Mouse (Mus musculus) cerebellum, adult 8-10 months (tissue): ENCODE data around the gene Bcar3.

Experiments
- DNase-seq: peaks from one replicate; pipeline ENCODE4 v3.0.0; 2022

Gene Bcar3

GRCm38 (mm10) chr3:122518231-122518736, 224.3 kb downstream of the Bcar3 start:
- DNase-seq, result no peak

- no peak for DNase-seq
Observed at GRCm38 (mm10) chr3:122519082-122519481, 225.1 kb downstream of the Bcar3 start.

GRCm38 (mm10) chr3:122520365-122520764, 226.4 kb downstream of the Bcar3 start:
- DNase-seq, result no peak

- DNase-seq, result no peak
Observed at GRCm38 (mm10) chr3:122520875-122521274, 226.9 kb downstream of the Bcar3 start.

- no peak for DNase-seq
Observed at GRCm38 (mm10) chr3:122521294-122521693, 227.4 kb downstream of the Bcar3 start.

- no peak for DNase-seq
Observed at GRCm38 (mm10) chr3:122528477-122528876, 234.5 kb downstream of the Bcar3 start.

- DNase-seq, result no peak
Observed at GRCm38 (mm10) chr3:122535938-122536703, 242.2 kb downstream of the Bcar3 start.

- DNase-seq, result no peak
Observed at GRCm38 (mm10) chr3:122538851-122539250, 244.9 kb downstream of the Bcar3 start.

GRCm38 (mm10) chr3:122539961-122540690, 246.2 kb downstream of the Bcar3 start:
- no peak for DNase-seq

- DNase-seq, result no peak
Observed at GRCm38 (mm10) chr3:122540918-122541317, 247.0 kb downstream of the Bcar3 start.

- no peak for DNase-seq
Observed at GRCm38 (mm10) chr3:122545346-122545745, 251.4 kb downstream of the Bcar3 start.

- DNase-seq, result no peak
Observed at GRCm38 (mm10) chr3:122547469-122547868, 253.5 kb downstream of the Bcar3 start.

GRCm38 (mm10) chr3:122551174-122551573, 257.2 kb downstream of the Bcar3 start:
- no peak for DNase-seq

- no peak for DNase-seq
Observed at GRCm38 (mm10) chr3:122557766-122558165, 263.8 kb downstream of the Bcar3 start.

GRCm38 (mm10) chr3:122565285-122565684, 271.3 kb downstream of the Bcar3 start:
- DNase-seq, result no peak

GRCm38 (mm10) chr3:122566112-122566511, 272.2 kb downstream of the Bcar3 start:
- DNase-seq, result no peak

- DNase-seq, result no peak
Observed at GRCm38 (mm10) chr3:122566549-122566948, 272.6 kb downstream of the Bcar3 start.

- no peak for DNase-seq
Observed at GRCm38 (mm10) chr3:122573426-122574286, 279.7 kb downstream of the Bcar3 start.

- DNase-seq, result no peak
Observed at GRCm38 (mm10) chr3:122574921-122575320, 281.0 kb downstream of the Bcar3 start.

GRCm38 (mm10) chr3:122577360-122577759, 283.4 kb downstream of the Bcar3 start:
- no peak for DNase-seq
